8 mouse cellular contexts compared by ENCODE assay signal in the genomic region with DNA sequence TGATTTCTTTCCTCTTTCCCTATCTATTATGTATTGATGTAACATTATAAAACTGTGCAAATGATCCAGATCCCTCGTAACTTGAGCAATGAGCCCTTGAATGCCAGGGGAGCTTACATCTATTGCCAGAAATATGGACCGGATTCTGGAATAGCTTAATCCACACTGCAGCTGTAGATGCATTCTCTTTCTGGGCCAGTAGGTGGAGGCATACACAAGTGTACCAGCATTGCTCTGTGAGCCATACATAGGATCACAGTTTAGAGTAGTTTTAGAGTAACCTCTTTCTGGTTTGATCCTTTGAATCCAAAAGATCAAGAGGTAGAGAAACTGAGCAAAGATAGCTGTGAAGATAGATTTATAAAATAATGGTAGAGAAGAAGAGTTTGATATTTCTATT. TPM values are rescaled to one million over a fixed set of nuclear protein-coding genes. Genes with fewer than 3 reads are reported as not detected.
A peak's percentile ranks its signal among the peaks of the same experiment; 100 is the strongest.
DNase-seq lines count a peak whose midpoint lies in the region; ATAC-seq lines count a peak whose summit lies in the region.

No protein-coding gene starts in this region.

- ATAC-seq in frontal cortex, adult (ENCODE audit: low TSS enrichment): peak; percentile 89

- DNase-seq in adrenal gland, adult (ENCODE audit: inconsistent age in 2 of 2, low spot score in 1 of 2): peak; percentile 14 to 79
- DNase-seq in adrenal gland, postnatal 4 days (ENCODE audit: low spot score in 2 of 2): no peak
- peak; percentile 35 for DNase-seq in 416B (ENCODE audit: low read depth)
- peak; percentile 40 to 51 for DNase-seq in adrenal gland, postnatal 36 days
- peak; percentile 53 to 70 for DNase-seq in kidney, postnatal 36 days
- peak; percentile 64 for DNase-seq in lung, postnatal 14 days
- peak; percentile 48 for DNase-seq in right cerebral cortex, postnatal 14 days

RNA-seq across cellular contexts. Expression of a gene that starts 49.0 kb away (rescaled TPM):
- not detected for total RNA-seq in adrenal gland, postnatal 4 days (2021)
- total RNA-seq in adrenal gland, postnatal 36 days (2021): under 1 TPM in 1 of 2 experiments, not detected in 1; 0.10 TPM

Comparison
In these comparisons a context has a peak if more than half of its experiments do, and no peak if none do; other contexts are left out.
1. DNase-seq: peak in adrenal gland, adult (2 of 2), 416B (single experiment), adrenal gland, postnatal 36 days (2 of 2), kidney, postnatal 36 days (2 of 2), lung, postnatal 14 days (single experiment) and right cerebral cortex, postnatal 14 days (single experiment); none in adrenal gland, postnatal 4 days (0 of 2).